Mouse (Mus musculus) small intestine, adult 2 months (tissue): ENCODE measurements at regions not wholly inside any gene's neighbourhood (a gene's known extent, or its start where the extent isn't known, plus 50 kb on each side); places are given as distances from the start of the nearest gene placed in this dataset.

Source experiments
- CTCF ChIP-seq: fragments of 200-500 bp; IDR thresholded peaks from 2 replicates; pipeline ENCODE4 v1.5.1; 2012; ENCODE audit warnings: low read depth, mild to moderate bottlenecking, control low read depth, inconsistent platforms, low read length, moderate library complexity, mixed read lengths; ENCODE audit not compliant: insufficient replicate concordance, insufficient read length; ENCODE audit errors: extremely low read depth
- POLR2A ChIP-seq: fragments of 200-500 bp; IDR thresholded peaks from 2 replicates; pipeline ENCODE4 v1.6.1; 2012; ENCODE audit warnings: low read depth, mild to moderate bottlenecking, control low read depth, inconsistent platforms, low read length, moderate library complexity

- TF ChIP-seq CTCF, result no peak
- TF ChIP-seq POLR2A, result no peak
Observed at GRCm38 (mm10) chr9:120758632-120759031, 170.4 kb upstream of the Ctnnb1 start.
